Mouse (Mus musculus) retina, postnatal 7 days (tissue): ENCODE measurements at regions not wholly inside any gene's neighbourhood (a gene's known extent, or its start where the extent isn't known, plus 50 kb on each side); places are given as distances from the start of the nearest gene placed in this dataset.
"Not testable (repeated sequence)": the region's sequence is repeated elsewhere in the genome, so short reads cannot be mapped to it uniquely, and the experiment has no call there.

ENCODE experiments used
- DNase-seq: peaks from one replicate; pipeline ENCODE4 v3.0.0-alpha.2; 2012; ENCODE audit warnings: low read depth, low spot score

DNA sequence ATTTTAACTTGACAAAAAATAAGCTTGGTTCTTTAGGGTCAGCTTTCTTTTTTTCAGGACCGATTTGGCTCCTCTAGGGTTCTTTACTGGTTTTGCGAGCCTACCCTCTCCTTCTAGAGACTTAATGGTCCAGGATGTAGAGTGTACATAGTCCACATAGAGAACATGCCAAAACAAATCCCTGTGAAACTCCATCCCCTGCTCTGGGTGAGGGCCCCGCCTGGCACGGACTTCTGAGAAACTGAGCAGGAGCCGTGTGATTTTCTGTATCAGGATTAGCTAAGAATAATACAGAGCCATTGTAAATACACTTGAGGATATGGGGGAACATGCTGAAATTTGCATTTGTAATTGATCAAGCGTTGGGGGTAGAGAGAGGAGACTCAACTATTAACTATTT, 118.2 kb upstream of the Teddm2 start:
- DNase-seq, result no peak

DNA sequence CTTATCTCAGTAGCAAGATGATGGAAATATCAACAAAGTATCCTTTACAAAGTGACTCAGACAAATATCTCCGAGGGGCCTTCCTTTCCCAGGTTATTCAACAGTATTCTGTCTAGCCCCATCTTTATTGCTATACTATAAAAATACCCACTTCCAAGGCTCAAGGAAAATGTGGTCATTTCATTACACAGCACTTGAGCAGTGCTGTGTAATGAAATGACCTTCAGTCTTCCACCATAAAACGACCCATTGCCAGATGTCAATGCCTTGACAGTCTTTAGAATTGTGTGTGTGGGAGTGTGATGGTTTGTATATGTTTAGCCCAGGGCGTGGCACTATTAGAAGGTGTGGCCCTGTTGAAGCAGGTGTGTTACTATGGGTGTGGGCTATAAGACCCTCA, 124.3 kb upstream of the Teddm2 start:
- DNase-seq, result no peak

DNA sequence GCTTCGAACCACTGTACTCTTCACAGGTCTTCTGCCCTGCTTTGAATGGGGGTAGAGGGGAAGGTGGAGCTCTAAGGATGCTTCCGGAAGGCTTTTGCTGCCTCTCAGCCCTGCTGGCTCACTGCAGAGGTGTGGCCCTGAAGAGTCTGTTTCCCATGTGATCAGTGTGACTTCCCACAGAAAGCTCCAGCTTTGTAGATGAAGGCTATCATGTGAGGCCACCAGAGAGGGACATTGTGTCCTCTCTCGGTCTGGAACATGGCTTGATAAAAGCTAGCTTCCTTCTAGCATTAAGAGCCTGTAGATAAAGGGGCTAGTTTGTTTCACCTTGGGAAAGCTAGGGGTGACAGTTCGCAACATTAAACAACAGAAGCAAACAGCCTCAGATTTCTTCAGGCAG, 127.3 kb upstream of the Teddm2 start:
- no peak for DNase-seq

DNA sequence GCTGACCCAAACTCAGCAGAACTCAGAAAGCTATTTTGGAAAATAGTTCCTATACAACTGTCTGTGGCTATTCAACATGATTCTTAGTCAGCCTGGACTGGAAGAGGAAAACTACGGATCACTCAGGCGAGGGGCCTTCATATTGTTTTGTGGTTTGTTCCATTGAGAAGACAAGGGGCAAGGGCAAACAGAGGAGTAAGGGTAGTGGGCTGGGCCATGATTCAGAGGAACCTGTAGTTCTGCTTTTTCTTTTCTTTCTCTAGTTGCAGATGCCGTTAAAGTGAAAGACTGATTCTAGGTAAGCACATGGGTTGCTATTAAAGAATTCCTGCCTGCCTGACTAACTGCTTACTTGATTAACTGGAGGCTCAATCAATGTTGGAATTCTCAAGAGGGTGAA, 129.8 kb upstream of the Teddm2 start:
- DNase-seq, result no peak

DNA sequence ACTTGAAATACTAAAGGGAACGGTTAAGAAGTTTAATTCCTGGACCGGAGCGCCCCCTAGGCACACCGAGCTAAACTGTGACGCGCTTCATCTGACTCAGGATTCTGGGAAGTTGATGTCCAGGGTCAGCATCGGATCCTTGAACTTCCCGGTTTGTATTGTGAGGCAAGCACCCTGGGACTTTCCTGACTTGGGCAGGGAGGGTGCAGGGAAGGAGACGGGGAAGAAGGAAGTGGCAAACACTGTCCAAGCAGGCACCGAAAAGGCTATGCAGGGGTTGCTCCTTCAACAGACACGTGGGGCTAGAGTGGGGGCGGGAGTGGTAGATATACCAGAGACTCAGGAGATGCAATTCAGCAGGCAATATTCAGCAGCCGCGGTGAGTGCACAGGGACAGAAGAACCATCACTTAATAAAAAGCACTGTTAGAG, 132.7 kb upstream of the Teddm2 start:
- peak; percentile 16 for DNase-seq

DNA sequence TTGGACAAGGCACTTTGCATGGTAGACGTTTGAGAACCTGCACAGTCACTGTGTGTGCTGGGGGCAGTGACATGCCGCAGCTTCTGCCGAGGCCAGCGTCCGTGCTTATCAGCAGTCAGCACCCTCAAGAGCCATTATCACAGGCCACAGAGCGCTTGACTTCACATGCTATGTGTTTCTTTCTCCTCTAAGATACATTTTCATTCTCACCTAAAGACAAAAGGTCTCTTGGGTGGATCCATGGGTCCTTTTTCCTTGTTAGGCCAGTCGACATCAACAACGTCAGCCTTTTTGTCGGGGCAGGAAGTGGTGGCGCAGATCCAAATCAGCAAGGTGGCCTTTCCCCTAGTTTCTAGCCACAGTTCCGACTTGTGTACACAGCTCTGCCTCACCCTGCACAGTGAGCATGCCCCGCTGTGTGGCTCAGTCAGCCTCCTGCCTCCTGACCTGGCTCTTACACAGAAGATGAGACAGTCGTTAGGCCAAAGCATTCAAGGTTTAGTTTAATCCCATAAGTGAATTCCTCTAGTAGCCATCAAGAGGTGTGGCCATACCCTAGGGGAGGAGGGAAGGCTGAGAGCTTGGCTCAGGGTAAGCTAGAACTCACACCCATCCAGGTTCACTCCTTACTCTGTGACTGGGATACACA, 134.1 kb upstream of the Teddm2 start:
- no peak for DNase-seq

DNA sequence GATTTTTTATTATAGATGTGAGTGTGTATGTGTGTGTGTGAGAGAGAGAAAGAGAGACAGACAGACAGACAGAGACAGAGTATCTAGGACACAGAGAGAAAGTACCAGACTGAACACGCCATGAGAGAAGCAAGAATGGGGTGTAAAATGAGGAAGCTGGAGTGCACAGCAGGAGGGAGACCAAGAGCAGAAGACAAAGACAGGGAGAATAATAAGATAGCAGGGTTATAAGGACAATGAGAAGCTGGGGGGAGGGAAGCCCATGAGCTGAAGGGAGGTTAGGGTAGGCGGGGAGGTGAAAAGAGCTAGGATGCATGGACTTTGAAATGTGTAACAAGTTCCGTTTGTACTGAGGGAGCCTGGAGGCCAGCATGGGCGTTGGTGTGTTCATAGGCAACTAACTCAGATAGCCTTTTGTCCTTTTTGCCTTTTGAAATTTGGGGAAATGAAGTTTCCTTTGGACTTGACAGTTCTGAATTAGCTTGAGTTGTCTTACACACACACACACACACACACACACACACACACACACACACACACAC, 136.8 kb upstream of the Teddm2 start:
- DNase-seq, result no peak

DNA sequence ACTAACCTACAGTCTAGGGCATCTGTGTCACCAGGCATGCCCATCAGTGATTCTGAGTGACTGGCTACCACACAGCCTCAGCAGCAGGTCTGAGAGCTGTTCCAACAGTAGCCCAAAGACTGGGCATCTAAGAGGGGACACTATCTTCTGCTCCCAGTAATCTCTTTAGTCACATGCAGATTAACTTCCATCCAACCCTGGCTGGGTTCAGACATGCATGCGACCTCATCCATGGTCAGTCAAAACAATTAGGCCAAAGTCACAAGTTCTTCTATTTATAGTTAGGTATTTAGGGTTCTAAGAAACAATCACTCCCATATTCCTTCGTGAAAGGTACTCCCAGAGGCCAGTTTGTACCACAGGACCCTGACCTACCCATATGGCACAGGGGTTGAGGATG, 138.2 kb upstream of the Teddm2 start:
- no peak for DNase-seq

DNA sequence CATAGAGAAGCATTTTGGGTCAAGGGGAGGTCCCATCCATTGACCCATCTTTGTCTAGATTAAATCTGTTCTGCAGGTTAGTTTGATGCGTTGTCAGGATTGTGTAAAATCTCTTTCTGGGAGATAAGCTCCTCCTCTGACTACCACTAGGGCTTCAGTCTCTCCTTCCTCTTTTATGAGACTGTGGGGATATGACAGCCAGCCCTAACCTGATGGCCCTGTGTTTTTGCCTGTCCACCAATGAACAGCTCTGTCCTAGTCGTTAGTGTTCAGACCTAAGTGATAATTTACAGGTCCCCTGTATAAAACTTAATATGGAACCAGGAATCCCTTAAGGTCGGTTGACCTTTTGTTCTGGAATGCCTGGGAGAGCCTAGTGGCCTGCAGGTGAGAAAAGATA, 140.9 kb upstream of the Teddm2 start:
- DNase-seq, result no peak

DNA sequence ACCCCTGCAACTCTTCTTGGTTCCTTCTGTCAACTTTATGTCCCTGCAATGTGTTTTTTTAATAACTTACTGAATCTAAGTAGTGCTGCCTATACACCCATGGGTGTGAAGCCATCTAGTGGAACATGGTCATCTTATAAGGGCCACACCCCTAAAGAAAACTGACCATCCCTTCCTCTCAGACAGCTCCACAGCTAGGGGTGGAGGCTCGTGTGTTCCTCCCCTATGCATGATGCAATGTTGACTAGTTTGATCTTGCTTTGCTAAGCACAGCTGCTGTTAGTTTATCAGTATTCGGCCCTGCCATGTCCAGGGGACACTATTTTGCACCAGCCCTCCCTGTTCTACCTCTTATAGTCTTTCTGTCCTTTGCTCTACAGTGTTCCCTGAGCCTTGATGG, 142.9 kb upstream of the Teddm2 start:
- DNase-seq, result no peak

DNA sequence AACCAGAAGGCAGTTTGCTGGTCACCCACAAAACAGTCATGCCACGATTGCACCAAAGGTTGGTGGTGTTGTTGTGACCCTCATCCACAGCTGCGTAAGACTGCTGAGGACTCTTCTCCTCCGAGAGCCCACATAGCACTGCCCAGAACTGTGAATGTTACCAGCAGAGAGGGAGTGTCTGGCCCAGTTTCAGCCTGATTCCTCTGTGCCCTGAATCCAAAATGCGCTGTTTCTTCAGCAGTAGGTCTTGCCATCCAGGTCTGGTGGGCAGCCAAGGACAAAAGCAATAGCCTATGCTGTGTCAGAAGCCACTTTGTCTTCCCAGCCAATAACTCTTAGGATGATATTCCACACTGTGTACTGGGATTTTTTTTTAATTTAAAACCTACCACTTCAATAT, 144.7 kb upstream of the Teddm2 start:
- DNase-seq, result no peak

DNA sequence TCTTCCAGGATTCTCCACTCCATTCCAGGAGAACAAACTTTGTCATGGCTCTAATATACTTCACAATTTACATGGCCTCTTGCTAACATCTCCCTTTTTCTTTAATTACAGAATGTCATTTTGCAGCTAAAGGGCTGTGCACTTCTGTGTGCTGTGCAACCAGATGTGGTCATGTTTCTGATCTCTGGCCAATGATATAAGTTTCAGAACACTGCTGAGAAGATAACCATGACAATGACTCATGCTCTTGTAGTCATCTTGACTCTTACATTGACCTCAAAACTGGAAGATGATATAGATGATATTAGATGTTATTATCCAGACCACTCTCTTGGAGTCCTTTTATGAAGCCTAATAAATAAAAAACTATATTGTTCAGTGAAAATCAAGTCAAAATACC, 145.9 kb upstream of the Teddm2 start:
- DNase-seq, result no peak

DNA sequence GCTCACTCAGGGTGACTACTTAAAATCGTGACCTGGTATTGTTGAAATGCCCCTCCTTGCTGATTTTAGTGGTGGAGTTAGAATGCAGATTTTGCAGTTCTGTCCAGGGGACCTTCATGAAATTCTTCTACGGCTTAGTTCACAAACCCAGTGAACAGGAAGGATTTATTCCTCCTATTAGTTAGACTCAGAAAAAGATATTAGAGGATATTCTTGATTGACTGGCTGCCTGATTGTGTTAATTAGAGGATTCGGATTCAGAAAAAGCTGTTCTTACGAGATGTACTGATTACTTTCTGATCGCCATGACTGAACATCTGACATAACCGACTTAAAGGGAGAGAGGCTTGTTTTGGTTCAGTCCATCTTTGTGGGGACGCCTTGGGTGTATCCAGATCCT, 147.3 kb upstream of the Zfp648 start:
- peak; percentile 48 for DNase-seq

DNA sequence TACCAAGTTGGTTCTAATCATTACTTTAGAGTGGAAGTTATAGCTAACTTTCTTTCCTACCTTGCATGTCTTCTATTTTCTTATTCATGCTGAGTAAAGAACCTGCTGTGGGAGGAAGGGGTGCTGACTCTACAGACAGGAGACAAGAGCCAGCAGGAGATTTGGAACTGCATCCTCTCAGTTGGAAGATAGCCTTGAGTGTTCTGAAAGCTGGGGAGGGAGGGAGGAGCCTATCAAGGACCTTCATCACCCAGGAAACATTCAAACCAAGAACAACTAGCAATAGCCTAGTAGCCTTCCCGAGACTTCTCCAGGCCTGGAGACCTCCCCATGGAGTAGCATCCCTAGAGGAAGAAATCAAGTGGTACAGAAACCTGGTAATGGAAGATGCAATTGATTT, 146.1 kb upstream of the Zfp648 start:
- no peak for DNase-seq

DNA sequence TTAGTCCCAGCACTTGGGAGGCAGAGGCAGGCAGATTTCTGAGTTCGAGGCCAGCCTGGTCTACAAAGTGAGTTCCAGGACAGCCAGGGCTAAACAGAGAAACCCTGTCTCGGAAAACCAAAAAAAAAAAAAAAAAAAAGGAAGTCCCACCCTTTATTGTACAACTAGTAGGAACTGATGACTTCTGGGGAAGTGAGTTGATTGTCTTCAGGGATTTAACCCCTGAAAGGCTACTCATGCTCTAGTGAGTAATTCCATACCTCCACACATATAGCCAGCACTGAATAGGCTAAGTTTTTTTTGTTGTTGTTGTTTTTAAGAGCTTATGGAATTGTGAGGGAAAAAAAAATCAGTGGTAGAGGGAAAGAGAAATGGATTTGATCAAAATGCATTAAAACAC, 139.6 kb upstream of the Zfp648 start:
- DNase-seq, result not testable (repeated sequence)

DNA sequence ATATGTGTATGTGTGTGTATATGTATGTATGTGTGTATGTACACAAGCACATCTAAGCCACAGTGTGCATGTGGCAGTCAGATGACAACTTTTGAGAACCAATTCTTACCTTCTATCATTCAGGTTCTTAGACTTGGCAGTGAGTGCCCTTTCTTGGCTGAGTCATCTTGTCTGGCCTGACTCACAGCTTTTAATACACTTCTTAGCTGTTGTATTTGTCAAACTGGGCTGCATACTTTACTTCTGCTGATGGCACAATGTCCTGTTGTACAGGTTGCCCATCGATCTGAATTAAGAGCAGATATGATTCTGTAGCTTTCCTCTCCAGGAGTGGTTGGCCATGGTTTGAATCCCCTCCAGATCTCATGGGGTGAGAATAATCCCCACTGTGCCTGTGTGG, 139.1 kb upstream of the Zfp648 start:
- DNase-seq, result no peak

DNA sequence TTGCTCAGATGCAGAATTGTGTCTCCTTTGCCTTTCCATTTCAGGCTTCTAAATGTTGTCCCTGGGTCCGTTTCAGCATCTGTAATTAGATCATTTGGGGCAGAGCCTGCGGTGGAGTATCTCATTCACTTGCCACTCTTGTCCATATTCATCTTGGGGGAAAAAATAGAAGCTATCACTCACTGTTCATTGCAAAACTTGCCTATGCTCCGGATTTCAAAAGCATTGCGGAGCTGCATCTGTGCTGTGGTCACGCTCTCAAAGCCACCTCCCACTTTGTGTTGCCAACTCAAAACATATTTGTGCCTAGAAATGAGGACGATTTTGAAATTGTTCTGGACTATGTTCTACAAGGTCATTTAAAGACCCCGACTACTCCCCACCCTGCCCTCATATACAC, 138.3 kb upstream of the Zfp648 start:
- no peak for DNase-seq

DNA sequence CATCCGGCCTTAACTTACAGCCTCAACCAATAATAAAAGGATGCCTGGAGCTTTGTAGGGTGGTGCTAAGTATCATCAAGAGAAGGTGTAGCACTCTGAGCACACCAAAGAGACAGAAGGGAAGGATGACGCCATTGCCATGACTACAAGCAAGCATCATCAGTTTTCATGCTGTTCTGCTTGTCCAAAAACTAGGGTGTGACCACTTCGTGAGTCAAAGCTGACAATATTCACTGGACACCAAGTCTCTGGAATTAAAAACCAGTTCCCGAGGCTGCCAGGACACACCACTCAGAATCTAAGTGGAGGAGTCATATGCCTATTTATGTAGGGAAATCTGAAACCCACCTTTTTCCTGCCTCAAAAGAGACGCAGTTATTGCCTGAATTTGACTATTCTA, 136.4 kb upstream of the Zfp648 start:
- DNase-seq, result no peak

DNA sequence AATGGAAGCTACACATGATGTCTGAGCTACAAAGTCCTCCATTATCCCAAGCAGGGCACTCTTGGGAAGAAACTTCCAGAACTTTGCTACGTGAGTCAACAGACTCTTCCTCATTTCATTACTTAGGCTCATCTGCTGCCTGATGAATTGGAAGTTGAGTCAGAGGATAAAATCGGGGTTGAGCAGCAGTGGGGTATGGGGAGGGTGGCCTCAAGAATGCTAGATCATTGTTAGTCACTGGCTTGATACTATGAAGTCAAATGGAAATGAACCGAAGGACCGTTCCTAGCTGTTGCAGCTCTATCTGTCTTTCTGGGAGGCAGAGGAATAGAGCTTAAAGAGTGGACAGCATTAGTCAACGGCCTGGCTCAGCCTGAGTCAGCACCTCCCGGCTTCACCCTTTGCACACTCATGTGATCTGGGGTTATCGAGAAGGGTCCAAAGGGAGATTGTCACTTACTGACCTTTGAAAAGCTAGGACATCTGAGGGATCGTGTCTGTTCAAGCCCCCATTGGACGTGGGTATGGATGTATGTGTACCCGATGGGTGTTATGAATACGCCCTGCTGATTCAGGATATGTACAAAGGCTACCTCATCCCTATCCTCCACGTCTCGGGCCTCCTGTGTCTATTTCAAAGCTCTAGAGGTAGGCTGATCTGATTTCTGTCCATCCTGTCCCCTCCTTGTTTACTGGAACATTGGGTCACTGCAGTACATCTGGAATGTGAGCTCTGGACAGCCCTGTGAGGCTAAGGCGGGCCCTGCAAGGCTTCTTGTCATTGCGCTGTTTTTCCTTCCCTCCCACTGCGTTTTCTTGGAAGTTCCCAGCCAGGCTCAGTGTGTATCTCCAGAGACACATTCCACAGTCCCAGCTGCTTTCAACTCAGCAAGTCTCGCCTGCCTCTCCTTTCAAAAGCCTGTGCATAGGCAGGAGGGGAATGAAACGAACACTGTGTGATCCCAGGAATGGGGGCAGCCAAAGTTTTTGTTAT, 135.4 kb upstream of the Zfp648 start:
- DNase-seq, result no peak

DNA sequence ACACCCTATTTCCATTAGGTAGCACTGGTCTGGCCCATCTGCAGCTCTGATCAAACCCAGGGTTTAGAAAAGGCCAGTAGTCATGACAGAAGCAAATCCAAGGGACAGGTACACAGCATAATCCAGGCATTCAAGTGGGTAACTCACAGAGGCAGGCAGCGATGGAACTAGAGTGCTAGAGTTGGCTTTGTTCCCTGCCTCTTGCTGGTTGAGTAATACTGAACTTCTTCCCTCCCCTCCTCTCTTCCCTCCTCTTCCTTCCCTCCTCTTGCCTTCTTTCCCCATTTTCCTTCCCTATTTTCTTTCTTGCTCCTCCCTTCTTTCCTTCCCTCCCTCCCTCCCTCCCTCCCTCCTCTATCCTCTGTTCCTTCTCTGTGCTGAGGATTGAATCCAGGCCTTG, 133.1 kb upstream of the Zfp648 start:
- DNase-seq, result no peak

DNA sequence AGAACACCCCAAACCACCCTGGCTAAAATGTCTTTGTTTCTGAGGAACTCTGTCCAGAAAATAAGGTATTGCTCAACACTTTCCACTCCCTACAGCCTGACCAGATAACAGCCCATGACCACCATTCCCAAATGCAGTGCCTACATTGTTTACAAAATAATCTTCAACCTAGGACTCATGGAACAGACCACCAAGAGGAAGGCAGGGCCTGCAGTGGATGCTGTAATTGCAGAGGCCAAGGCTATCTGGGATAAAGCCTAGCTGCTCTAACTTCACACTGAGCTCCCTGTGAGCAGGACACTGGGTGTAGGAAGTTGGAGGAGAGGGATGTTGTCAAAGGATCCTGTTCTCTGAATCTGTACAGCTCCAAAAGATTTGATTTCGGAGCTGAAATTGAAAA, 126.7 kb upstream of the Zfp648 start:
- DNase-seq, result no peak

DNA sequence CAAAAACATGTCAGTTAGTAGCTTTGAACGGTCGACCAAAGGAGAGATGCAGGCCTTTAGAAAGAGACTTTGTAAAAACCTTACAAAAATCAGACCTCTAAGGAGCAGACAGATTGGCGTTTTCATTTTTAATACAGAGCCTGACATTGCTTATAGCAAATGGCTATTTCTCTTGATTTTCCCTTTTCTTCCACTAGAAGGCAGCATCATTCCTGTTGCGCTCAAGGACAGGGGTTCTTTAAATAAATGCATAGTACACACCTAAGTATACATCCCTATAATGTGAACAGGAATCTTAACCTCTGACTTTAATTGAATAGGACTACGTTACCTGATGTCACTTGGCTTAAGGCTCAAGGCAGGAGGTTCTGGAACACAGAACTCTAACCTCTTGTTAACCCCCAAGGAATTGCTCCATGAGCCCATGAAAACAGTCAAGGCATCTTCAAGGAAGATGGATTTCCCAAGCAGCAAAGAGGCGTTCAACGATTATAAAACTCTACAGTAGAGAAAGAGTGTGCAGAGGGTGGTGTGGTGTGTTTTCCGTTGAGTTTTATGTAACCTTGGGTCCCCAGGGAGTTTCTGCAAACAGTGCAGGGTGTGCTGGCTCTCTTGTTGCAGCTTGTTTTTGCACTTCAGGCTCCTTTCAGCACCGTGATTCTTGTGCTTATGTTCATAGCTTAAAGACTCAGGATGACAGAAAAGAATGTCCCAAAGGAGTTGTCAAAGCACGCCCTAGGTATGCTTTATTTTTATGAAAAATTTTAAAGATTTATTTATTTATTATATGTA, 124.1 kb upstream of the Zfp648 start:
- no peak for DNase-seq
